Mouse (Mus musculus) thymus, postnatal 36 days (tissue): ENCODE data around the gene Wdsub1.
A peak's percentile ranks its signal among the peaks of the same experiment; 100 is the strongest.

ENCODE experiments used
- DNase-seq, 2 experiments: peaks; one replicate each; pipeline ENCODE4 v3.0.0; 2022; ENCODE audit warnings: mixed read lengths in 2 of 2

Wdsub1 gene

GRCm38 (mm10) chr2:59841189-59841939 lies 41.0 kb downstream of the Wdsub1 start:
- no peak for DNase-seq

- no peak for DNase-seq
Measured at GRCm38 (mm10) chr2:59840191-59840590, 42.2 kb downstream of the Wdsub1 start.

GRCm38 (mm10) chr2:59839755-59840154 lies 42.6 kb downstream of the Wdsub1 start:
- no peak for DNase-seq

GRCm38 (mm10) chr2:59838825-59839224 lies 43.6 kb downstream of the Wdsub1 start:
- DNase-seq: no peak

GRCm38 (mm10) chr2:59831831-59832230 lies 50.6 kb downstream of the Wdsub1 start:
- no peak for DNase-seq

GRCm38 (mm10) chr2:59830940-59831339 lies 51.5 kb downstream of the Wdsub1 start:
- no peak for DNase-seq

- no peak for DNase-seq
Measured at GRCm38 (mm10) chr2:59830151-59830550, 52.2 kb downstream of the Wdsub1 start.

GRCm38 (mm10) chr2:59829718-59830117 lies 52.7 kb downstream of the Wdsub1 start:
- no peak for DNase-seq

- peak; percentile 44 to 62 for DNase-seq
Measured at GRCm38 (mm10) chr2:59828777-59829508, 53.4 kb downstream of the Wdsub1 start.

- DNase-seq: no peak
Measured at GRCm38 (mm10) chr2:59828103-59828655, 54.2 kb downstream of the Wdsub1 start.

GRCm38 (mm10) chr2:59825380-59825779 lies 57.0 kb downstream of the Wdsub1 start:
- no peak for DNase-seq

- DNase-seq: no peak
Measured at GRCm38 (mm10) chr2:59824289-59824688, 58.1 kb downstream of the Wdsub1 start.

- DNase-seq: no peak
Measured at GRCm38 (mm10) chr2:59821044-59821443, 61.3 kb downstream of the Wdsub1 start.

- no peak for DNase-seq
Measured at GRCm38 (mm10) chr2:59820088-59820487, 62.3 kb downstream of the Wdsub1 start.

GRCm38 (mm10) chr2:59819415-59819814 lies 63.0 kb downstream of the Wdsub1 start:
- no peak for DNase-seq

- no peak for DNase-seq
Measured at GRCm38 (mm10) chr2:59818663-59819062, 63.7 kb downstream of the Wdsub1 start.

GRCm38 (mm10) chr2:59814997-59815396 lies 67.4 kb downstream of the Wdsub1 start:
- no peak for DNase-seq

GRCm38 (mm10) chr2:59813457-59813856 lies 68.9 kb downstream of the Wdsub1 start:
- no peak for DNase-seq

- no peak for DNase-seq
Measured at GRCm38 (mm10) chr2:59812641-59813040, 69.8 kb downstream of the Wdsub1 start.

- DNase-seq: no peak
Measured at GRCm38 (mm10) chr2:59811247-59811646, 71.1 kb downstream of the Wdsub1 start.

GRCm38 (mm10) chr2:59810039-59810438 lies 72.4 kb downstream of the Wdsub1 start:
- no peak for DNase-seq

- no peak for DNase-seq
Measured at GRCm38 (mm10) chr2:59808608-59809007, 73.8 kb downstream of the Wdsub1 start.

- no peak for DNase-seq
Measured at GRCm38 (mm10) chr2:59806038-59806437, 76.4 kb downstream of the Wdsub1 start.

- no peak for DNase-seq
Measured at GRCm38 (mm10) chr2:59805595-59805994, 76.8 kb downstream of the Wdsub1 start.
